Mouse (Mus musculus) kidney, adult 2 months (tissue): ENCODE data around the gene Orai3.

Source experiments
- CTCF ChIP-seq: fragments of 200-500 bp; conservative IDR thresholded peaks from 2 replicates; pipeline ENCODE4 v1.5.1; 2011; ENCODE audit warnings: low read depth, mild to moderate bottlenecking, control low read depth, low read length, moderate library complexity, mixed read lengths; ENCODE audit not compliant: insufficient read depth, insufficient read length
- POLR2A ChIP-seq: fragments of 200-500 bp; IDR thresholded peaks from one replicate; pipeline ENCODE4 v1.6.1; 2011; ENCODE audit warnings: low read depth, low read length, control low read depth

DNA sequence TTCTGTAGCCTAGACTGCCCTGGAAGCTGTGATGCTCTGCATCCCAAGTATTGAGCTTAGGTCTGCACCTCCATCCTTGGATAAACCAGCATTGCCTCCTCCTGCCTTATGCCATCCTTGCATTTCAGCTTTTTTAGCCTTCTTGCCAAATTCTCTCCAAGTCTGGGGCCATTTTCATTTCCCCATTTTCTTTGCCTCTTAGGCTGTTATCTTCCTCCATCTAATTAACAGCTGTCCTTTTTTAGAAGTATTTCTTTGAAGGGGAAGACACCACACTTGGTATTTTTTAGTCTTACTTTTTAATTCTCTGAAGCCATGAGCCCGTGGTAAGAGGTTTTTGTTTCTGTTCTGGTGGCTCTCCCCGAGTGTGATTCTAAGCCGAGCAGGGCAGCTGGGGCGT lies 6.0 kb upstream of the Orai3 start:
- no peak for TF ChIP-seq CTCF
- TF ChIP-seq POLR2A = no peak
